Mouse (Mus musculus) megakaryocyte, adult 5-6 weeks (primary cell): ENCODE data around the gene Zfp248. TPM values are rescaled to one million over a fixed set of nuclear protein-coding genes. Genes with fewer than 3 reads are reported as not detected.

Source experiments
- ATAC-seq: 2 replicates; pipeline ENCODE4 v1.8.0; 2016; ENCODE audit warnings: mild to moderate bottlenecking, inconsistent platforms; ENCODE audit not compliant: poor library complexity, severe bottlenecking
- total RNA-seq, 2 experiments: library from RNA; stranded (forward) in 1 of 2; stranded (reverse) in 1 of 2; fragments of 153-499, 151-499 nt in 1 of 2; fragments of 221-1000, 200-1000 nt in 1 of 2; gene quantifications; 2 replicates each; pipeline versions ENCODE4 v1.2.3 to v1.2.4; 2015 to 2017

Gene Zfp248
- total RNA-seq (2015) (0.22 and 1.1 TPM in 2 replicates), total RNA-seq (2017) (0.20 and 0.81 TPM in 2 replicates)

- peak; percentile 98 for ATAC-seq
Observed at GRCm38 (mm10) chr6:118455042-118455631, at the start of gene Zfp248. Zfp248 (minus strand) TSS chr6:118455528.

- no peak for ATAC-seq
Observed at GRCm38 (mm10) chr6:118499010-118499409, 43.7 kb upstream of the Zfp248 start.

- no peak for ATAC-seq
Observed at GRCm38 (mm10) chr6:118482125-118482524, 26.8 kb upstream of the Zfp248 start.

- ATAC-seq = peak; percentile 66
Observed at GRCm38 (mm10) chr6:118478957-118479708, 23.8 kb upstream of the Zfp248 start, which contains the start of gene Zfp9. Zfp9 (minus strand) TSS chr6:118479320.

GRCm38 (mm10) chr6:118477875-118478785, 22.8 kb upstream of the Zfp248 start:
- no peak for ATAC-seq

GRCm38 (mm10) chr6:118462069-118462705, 6.9 kb upstream of the Zfp248 start:
- ATAC-seq = no peak

GRCm38 (mm10) chr6:118457726-118458125, 2.4 kb upstream of the Zfp248 start:
- ATAC-seq = no peak

GRCm38 (mm10) chr6:118454452-118454851, 876 bp downstream of the Zfp248 start:
- ATAC-seq = no peak

GRCm38 (mm10) chr6:118431502-118431901, 23.8 kb downstream of the Zfp248 start:
- ATAC-seq = no peak

- no peak for ATAC-seq
Observed at GRCm38 (mm10) chr6:118426666-118427065, 28.7 kb downstream of the Zfp248 start.

- ATAC-seq = peak; percentile 94
Observed at GRCm38 (mm10) chr6:118419050-118419920, 36.0 kb downstream of the Zfp248 start, which contains the start of gene Bms1. Bms1 (minus strand) TSS chr6:118419474.

- no peak for ATAC-seq
Observed at GRCm38 (mm10) chr6:118410428-118410827, 44.9 kb downstream of the Zfp248 start.

GRCm38 (mm10) chr6:118408510-118408909, 46.8 kb downstream of the Zfp248 start:
- ATAC-seq = no peak

GRCm38 (mm10) chr6:118406421-118406820, 48.9 kb downstream of the Zfp248 start:
- no peak for ATAC-seq

- ATAC-seq = no peak
Observed at GRCm38 (mm10) chr6:118390746-118391145, 64.6 kb downstream of the Zfp248 start.

GRCm38 (mm10) chr6:118385962-118386361, 69.4 kb downstream of the Zfp248 start:
- no peak for ATAC-seq

GRCm38 (mm10) chr6:118381234-118381633, 74.1 kb downstream of the Zfp248 start:
- ATAC-seq = peak; percentile 49; the same call in 1 of the 2 replicates

GRCm38 (mm10) chr6:118380630-118381029, 74.7 kb downstream of the Zfp248 start:
- no peak for ATAC-seq

GRCm38 (mm10) chr6:118379451-118380167, 75.7 kb downstream of the Zfp248 start:
- ATAC-seq = peak; percentile 48
